Comparison of ENCODE assay signal across 9 mouse cellular contexts in genomic region chr11:53769185-53769576, GRCm38 (mm10). TPM values are rescaled to one million over a fixed set of nuclear protein-coding genes. Genes with fewer than 3 reads are reported as not detected.
A peak's percentile ranks its signal among the peaks of the same experiment; 100 is the strongest.
DNase-seq lines count a peak whose midpoint lies in the region; ATAC-seq lines count a peak whose summit lies in the region.
"Had no signal": no experiment of that assay in that cellular context is flagged by ENCODE, and none has a peak within 500 bp of the region (broad histone marks: within the 10 kb centered on the region; RNA-seq: fewer than 3 reads in every experiment).

No protein-coding gene starts in this region.

- peak overlapping the region; percentile 91 for H3K4me3 ChIP-seq in heart, embryonic 15.5 days
- peak overlapping the region; percentile 77 for H3K4me3 ChIP-seq in hindbrain, embryonic 14.5 days (replicated peaks; ENCODE audit: low read length)
- peak overlapping the region; percentile 63 for H3K4me3 ChIP-seq in midbrain, embryonic 14.5 days (replicated peaks; ENCODE audit: low read depth, low read length)

- DNase-seq in heart, postnatal 4 days: no peak
- DNase-seq in MN1 (ENCODE audit: low spot score): peak; percentile 48
- DNase-seq in hindbrain, embryonic 14.5 days (ENCODE audit: low spot score): no peak
- no peak for DNase-seq in midbrain, embryonic 14.5 days
- DNase-seq in layer of hippocampus, adult 9-11 months: no peak
- DNase-seq in urinary bladder, postnatal 36 days (ENCODE audit: low spot score in 2 of 2): no peak
- DNase-seq in spleen, adult 12 weeks (ENCODE audit: low spot score): no peak

- peaks cover 16% of the 10 kb centered on the region for H3K4me1 ChIP-seq in heart, embryonic 15.5 days (replicated peaks)
- H3K4me1 ChIP-seq in hindbrain, embryonic 14.5 days (replicated peaks; ENCODE audit: control insufficient read depth, insufficient read depth, low read length): peaks cover 6% of the 10 kb centered on the region; the same call in 1 of the 2 replicates
- no peaks in the 10 kb centered on the region for H3K4me1 ChIP-seq in midbrain, embryonic 14.5 days (ENCODE audit: control insufficient read depth, insufficient read depth, low read length)

- no peak overlapping the region for H3K9ac ChIP-seq in heart, embryonic 15.5 days
- H3K9ac ChIP-seq in hindbrain, embryonic 14.5 days: no peak overlapping the region
- H3K9ac ChIP-seq in midbrain, embryonic 14.5 days (replicated peaks; ENCODE audit: low read length): no peak overlapping the region

- peak overlapping the region; percentile 89 for H3K4me2 ChIP-seq in heart, embryonic 15.5 days
- H3K4me2 ChIP-seq in hindbrain, embryonic 14.5 days (replicated peaks): peak overlapping the region; percentile 99
- peak overlapping the region; percentile 99 for H3K4me2 ChIP-seq in midbrain, embryonic 14.5 days (ENCODE audit: low read length)

- no peaks in the 10 kb centered on the region for H3K9me3 ChIP-seq in heart, embryonic 15.5 days (replicated peaks)
- no peaks in the 10 kb centered on the region for H3K9me3 ChIP-seq in hindbrain, embryonic 14.5 days (ENCODE audit: control insufficient read depth, low read length)
- no peaks in the 10 kb centered on the region for H3K9me3 ChIP-seq in midbrain, embryonic 14.5 days (ENCODE audit: control insufficient read depth, low read length)

- H3K36me3 ChIP-seq in heart, embryonic 15.5 days: peaks cover 8% of the 10 kb centered on the region
- no peaks in the 10 kb centered on the region for H3K36me3 ChIP-seq in hindbrain, embryonic 14.5 days (replicated peaks; ENCODE audit: control insufficient read depth, insufficient read depth)
- H3K36me3 ChIP-seq in midbrain, embryonic 14.5 days (ENCODE audit: control insufficient read depth, insufficient read depth, low read length): no peaks in the 10 kb centered on the region

- H3K27ac ChIP-seq in heart, embryonic 15.5 days: peak overlapping the region; percentile 46; the same call in 1 of the 2 replicates
- H3K27ac ChIP-seq in hindbrain, embryonic 14.5 days: no peak overlapping the region
- H3K27ac ChIP-seq in midbrain, embryonic 14.5 days (replicated peaks; ENCODE audit: low read depth, low read length): no peak overlapping the region

- H3K27me3 ChIP-seq in heart, embryonic 15.5 days: no peaks in the 10 kb centered on the region
- peaks cover 26% of the 10 kb centered on the region for H3K27me3 ChIP-seq in hindbrain, embryonic 14.5 days (ENCODE audit: control insufficient read depth, insufficient read depth, low read length)
- peaks cover 20% of the 10 kb centered on the region; the same call in 1 of the 2 replicates for H3K27me3 ChIP-seq in midbrain, embryonic 14.5 days (ENCODE audit: control insufficient read depth, insufficient read depth, low read length)

- 53% methylated on average over 12 of the region's 12 CpGs for whole genome bisulfite sequencing in heart, embryonic 15.5 days
- WGBS in hindbrain, embryonic 14.5 days: 55% methylated on average over 12 of the region's 12 CpGs
- 58% methylated on average over 12 of the region's 12 CpGs for WGBS in midbrain, embryonic 14.5 days

- no peak for ATAC-seq in heart, embryonic 15.5 days (replicated peaks; ENCODE audit: insufficient number of reproducible peaks, insufficient read depth, low FRiP score, low read depth)
- no peak for ATAC-seq in hindbrain, embryonic 14.5 days (ENCODE audit: low FRiP score)
- ATAC-seq in midbrain, embryonic 14.5 days (ENCODE audit: low FRiP score, low TSS enrichment): no peak

RNA-seq across cellular contexts. Expression of gene Irf1, which starts 0.6 kb away (rescaled TPM):
- 10.2 and 24.9 TPM in 2 replicates for polyA plus RNA-seq in heart, embryonic 15.5 days (2015; fragmentation: Nextera tagmentation; extraction: Ambion mirVana)
- 10 to 100 TPM; 11.8 to 12.2 TPM for total RNA-seq in heart, postnatal 4 days (2021)
- 2.7 and 3.1 TPM in 2 replicates for polyA plus RNA-seq in hindbrain, embryonic 14.5 days (2014; fragmentation: Nextera tagmentation; extraction: Ambion mirVana)
- polyA plus RNA-seq in midbrain, embryonic 14.5 days (2014; fragmentation: Nextera tagmentation; extraction: Ambion mirVana): 1.3 and 3.5 TPM in 2 replicates

RNA-seq across cellular contexts. Expression of gene Gm17334, which starts 3.8 kb away (rescaled TPM):
- polyA plus RNA-seq in heart, embryonic 15.5 days (2015; fragmentation: Nextera tagmentation; extraction: Ambion mirVana): 0.15 TPM in 1 of 2 replicates, not detected in the other
- total RNA-seq in heart, postnatal 4 days (2021): not detected
- polyA plus RNA-seq in hindbrain, embryonic 14.5 days (2014; fragmentation: Nextera tagmentation; extraction: Ambion mirVana): not detected in 2 replicates
- 0.24 TPM in 1 of 2 replicates, not detected in the other for polyA plus RNA-seq in midbrain, embryonic 14.5 days (2014; fragmentation: Nextera tagmentation; extraction: Ambion mirVana)

RNA-seq across cellular contexts. Expression of gene Il5, which starts 48.6 kb away (rescaled TPM):
- not detected in 2 replicates for polyA plus RNA-seq in heart, embryonic 15.5 days (2015; fragmentation: Nextera tagmentation; extraction: Ambion mirVana)
- not detected for total RNA-seq in heart, postnatal 4 days (2021)
- not detected in 2 replicates for polyA plus RNA-seq in hindbrain, embryonic 14.5 days (2014; fragmentation: Nextera tagmentation; extraction: Ambion mirVana)
- not detected in 2 replicates for polyA plus RNA-seq in midbrain, embryonic 14.5 days (2014; fragmentation: Nextera tagmentation; extraction: Ambion mirVana)
- total RNA-seq: common myeloid progenitor, adult 5-6 weeks had no signal
